Mouse (Mus musculus) bone marrow, adult 2 months (tissue): ENCODE measurements at regions not wholly inside any gene's neighbourhood (a gene's known extent, or its start where the extent isn't known, plus 50 kb on each side); places are given as distances from the start of the nearest gene placed in this dataset.

Experiments used
- CTCF ChIP-seq: fragments of 200-500 bp; IDR thresholded peaks from 2 replicates; pipeline ENCODE4 v1.5.1; 2011; ENCODE audit warnings: low read length, control low read depth; ENCODE audit not compliant: control insufficient read depth, insufficient read depth
- POLR2A ChIP-seq: fragments of 200-500 bp; IDR thresholded peaks from 2 replicates; pipeline ENCODE4 v1.6.1; 2011; ENCODE audit warnings: low read depth, mild to moderate bottlenecking, control low read depth, low read length, borderline replicate concordance; ENCODE audit not compliant: control insufficient read depth

GRCm38 (mm10) chr10:126662765-126663164, 238.4 kb downstream of the Atp23 start:
- TF ChIP-seq POLR2A (no peak), CTCF (no peak)
